Mouse (Mus musculus) frontal cortex, postnatal 14 days (tissue): ENCODE measurements around the gene Tm4sf20.

ENCODE experiments used
- DNase-seq, 2 experiments: peaks; one replicate each; pipeline ENCODE4 v3.0.0; 2022; ENCODE audit warnings: low spot score in 2 of 2

Gene Tm4sf20

DNA sequence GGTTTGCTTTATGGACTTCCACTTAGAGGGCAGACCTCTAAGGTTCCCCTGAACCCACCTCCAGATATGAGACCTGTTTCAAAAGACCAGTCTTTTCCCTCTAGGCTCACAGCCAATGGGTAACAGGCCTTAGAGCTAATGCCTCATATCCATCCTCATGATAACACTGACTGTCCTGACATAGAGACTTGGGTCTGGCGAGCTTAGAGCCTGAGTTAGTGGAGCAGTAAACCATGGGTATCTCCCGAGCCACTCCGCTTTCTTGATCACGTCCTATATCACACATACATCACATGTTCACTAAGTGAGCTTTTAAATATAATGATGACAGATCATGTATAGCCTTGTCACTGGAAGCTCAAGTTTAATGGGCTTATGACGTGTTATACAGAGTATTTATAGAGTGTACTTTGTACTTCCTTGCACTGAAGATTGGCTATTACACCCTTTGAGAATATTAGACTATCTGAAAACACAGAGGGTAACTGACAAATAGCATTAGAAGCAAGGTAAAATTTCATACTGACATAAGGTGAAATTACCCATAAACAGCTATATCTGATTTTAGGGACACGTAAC, 11.2 kb upstream of the Tm4sf20 start:
- DNase-seq = no peak

DNA sequence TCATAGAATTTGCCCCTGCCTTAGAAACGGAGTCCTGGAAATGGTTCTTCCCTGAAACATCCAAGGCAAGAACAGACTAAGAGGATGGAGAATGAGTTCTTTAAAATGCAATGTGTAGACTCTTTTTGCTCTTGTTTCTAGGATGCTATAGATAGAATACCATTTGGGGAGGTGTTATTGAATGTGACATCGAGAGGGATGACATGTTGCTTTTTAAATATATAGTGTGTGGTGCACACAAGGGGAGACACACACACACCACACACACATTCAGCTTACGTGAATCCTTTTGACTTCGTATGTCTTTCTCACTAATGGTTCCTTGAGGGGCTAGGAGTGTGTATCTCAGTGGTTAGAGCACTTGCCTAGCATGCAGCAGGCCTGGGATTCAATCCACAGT, 7.0 kb upstream of the Tm4sf20 start:
- DNase-seq = no peak

DNA sequence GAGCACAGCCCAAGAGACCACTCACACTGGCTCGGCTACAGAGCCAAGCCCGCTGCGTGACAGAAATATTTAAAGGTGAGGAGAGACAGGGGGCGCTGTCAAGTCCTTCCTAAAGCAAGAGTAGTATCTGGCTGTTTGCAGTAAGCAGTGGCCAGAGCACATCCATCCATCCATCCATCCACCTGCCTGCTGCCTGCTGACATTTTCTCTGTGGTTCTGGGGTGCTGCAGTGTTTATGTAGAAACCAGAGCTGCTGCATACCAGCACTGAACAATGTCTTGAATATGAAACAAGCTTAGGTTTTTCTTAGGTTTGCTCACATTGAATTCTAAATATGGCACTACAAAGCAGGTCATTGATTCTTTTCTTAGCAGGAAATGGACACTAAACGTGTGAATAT, 4.9 kb upstream of the Tm4sf20 start:
- DNase-seq = no peak

DNA sequence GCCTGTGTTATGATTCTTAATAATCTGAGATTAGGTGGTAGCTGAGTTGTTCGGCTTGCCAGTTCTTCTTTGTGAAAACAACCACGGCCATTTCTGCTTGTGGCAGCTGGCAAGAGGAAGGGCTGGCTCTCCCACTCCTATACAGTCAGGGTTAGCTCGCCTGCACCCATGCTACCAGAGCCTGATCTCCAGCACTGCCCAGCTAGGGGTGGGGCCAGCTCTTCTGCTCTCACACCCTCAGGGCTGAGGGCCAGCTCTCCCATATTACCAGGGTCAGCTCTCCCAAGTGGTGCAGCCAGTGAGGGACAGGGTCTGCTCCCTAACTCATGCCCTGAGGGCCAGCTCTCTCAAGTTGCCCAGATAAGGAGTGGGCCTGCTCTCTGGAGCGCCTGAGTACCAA, 4.2 kb upstream of the Tm4sf20 start:
- DNase-seq = no peak

DNA sequence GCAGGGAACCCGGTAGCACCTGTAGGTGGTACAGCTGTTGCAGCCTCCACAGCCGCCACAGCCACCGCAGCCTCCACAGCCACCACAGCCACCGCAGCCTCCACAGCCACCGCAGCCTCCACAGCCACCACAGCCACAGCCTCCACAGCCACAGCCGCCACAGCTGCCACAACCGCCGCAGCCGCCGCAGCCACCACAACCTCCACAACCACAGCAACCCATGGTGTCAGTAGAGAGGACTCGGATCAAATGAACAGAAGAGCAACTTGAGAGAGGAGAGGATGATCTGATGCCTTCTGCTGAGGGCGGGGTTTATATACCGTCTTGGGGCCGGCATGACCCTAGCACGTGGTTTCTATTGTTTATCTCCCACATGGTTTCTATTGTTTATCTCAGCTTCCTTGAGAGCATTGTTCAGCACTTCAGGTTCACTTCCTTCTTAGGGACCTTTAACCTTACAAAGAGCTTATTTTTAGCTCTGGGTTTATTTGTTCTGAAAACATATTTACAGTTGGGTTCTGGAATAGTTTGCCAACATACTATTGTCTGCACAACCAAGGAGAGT, 2.8 kb upstream of the Tm4sf20 start, which contains the start of gene Gm47791:
Gene Gm47791, minus strand, starts transcription at position 222 of the 565 bp plus-strand sequence.
- DNase-seq = no peak

DNA sequence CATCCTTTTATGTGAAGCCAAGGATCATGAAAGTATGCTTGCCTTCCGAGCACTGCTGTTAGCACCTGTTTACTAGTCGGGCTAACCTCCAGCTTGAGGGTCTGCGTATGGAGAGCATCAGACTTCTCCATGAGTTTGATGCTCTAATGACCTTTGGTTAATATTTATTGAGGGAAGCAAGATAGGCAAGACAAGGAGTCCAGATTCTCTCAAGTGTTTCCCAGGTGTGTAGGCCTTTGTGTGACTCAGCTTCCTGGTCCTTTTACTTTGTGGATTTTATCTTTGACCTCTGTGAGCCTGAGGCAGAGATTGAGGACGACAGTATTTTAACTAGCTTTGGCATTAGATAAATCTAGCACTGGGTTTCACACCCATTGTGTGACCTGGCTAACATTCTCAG, 1.6 kb downstream of the Tm4sf20 start:
- DNase-seq = no peak

DNA sequence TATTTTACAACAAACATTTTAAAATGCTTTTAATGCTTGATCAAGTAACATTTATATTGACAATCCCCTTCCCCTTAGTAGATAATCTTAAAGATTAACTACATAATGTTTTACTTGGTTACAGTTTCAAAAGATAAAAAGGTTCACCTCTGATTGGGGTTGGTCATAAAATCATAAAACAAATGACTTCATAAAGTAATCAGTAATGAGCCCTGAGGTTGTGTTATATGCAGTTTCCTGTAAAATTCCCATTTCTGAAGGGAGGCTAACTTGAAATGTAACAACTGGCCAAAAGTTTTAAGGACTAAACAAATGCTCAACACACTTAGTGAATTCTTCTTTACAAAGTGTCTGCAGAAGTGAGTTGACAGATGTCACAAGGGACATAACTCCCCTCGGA, 2.0 kb downstream of the Tm4sf20 start:
- no peak for DNase-seq

DNA sequence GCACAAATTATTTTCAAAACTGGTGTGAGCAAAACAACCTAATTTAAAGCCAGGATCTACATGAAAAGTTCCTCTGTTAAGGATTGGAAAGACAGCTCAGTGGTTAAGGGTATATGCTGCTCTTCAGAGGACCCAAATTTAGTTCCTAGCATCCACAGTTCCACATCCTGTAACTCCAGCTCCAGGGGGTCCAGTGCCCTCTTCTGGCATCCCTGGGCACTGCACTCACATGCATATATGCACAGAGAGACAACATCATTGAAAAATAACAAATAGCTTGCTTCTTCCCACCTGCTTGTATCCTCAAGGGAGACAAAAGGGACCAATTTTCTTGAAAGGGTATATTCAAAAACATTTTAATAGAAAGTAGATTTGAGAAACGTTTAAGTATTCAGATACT, 6.0 kb downstream of the Tm4sf20 start:
- no peak for DNase-seq

DNA sequence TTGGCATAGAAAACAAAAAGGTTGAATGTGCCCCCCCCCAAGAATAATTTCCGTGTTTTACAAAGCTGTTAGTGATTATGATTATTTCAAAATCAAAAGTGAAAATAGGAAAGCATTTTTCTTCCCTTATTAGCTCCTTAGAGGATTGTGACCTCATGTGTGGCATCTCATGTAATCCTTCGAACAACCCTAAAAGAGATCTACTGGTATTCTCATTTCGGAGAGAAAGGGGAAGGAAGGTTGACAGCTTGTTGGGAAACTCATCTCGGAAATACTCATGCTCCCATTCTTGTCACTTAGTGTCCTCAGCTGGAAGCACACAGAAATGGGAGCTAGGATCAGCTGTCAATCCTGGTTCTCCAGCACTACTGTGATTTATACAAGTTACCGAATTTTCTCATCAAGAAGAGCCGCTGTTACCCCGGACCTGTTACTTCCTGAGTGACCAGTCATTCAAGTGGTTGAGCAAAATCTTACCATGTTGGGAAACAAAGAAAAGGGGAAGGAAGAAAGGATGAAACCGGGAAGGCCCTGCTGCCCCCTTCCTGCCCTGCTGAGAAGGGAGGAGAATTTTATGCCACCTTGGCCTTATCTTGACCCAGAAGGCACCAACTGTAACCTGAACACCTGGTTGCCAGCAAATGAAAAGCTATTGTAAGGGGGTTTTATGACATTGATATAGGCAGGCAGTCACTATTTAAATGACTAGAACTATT, 6.6 kb downstream of the Tm4sf20 start:
- no peak for DNase-seq

DNA sequence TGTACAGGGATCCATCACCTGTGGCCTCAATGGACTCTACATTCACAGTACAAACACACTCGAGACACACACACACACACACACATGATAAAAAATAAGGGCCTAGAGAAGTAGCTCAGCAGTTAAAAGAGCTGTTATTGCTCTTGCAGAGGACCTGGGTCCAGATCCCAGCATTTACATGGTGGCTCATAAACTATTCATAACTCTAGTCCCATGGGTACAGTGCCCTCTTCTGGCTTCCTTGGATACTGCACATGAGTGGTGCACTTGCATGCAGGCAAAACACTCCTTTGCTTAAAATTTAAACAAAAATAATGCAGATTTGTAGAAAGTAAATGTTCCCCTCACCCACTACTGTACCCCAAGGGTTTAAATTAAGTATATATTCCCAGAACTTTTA, 8.7 kb downstream of the Tm4sf20 start:
- DNase-seq = no peak

DNA sequence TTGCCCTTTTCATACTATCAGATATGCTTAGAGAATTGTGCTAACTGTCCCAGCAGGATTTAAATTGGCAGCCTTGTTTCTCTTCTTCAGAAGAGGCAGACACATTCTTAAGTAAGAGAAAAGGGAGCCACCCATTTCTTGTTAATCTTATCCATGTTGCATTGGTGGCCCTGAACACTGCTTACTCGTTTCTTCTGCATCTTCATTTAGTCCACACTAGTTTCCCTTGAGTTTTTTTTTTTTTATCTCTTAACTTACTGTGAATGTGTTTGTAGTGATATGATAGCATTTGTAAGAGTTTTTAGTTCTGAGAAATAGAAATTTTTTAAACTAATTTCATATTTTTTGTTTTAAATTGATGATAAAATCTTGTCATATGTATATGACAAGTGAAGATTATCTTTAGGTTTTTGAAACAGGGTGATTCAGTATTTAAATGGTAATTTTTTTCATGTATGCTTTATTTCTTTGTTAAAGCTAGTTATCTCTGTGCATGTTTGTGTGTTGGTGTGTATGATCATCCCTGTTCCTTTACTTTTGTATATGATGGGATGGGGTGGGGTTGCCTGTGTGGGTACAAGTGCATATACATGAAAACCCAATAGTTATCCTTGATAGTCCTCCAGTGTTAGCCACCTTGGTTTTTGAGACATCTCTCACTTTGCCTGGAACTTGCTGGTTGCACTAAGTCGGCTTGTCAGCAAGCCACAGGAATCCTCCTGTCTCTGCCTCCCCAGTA, 20.4 kb downstream of the Tm4sf20 start:
- no peak for DNase-seq

DNA sequence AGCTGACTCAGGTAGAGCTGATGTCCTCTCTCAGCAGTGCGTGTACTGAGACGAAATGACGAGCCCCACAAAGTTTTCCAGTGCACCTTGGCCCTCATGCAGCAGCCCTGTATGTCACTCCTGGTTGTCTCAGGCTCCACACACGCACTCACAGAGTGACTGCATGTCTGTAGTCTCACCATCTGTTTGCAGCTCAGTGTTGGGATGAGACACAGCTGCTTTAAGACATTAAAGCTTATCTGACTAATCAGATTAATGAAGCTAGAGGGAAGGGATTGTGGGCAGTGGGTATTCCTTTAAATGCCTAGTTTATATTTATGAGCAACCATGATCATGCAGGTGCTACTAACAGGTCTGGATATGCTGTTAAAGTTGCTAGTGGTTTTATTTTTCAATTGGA, 21.9 kb downstream of the Tm4sf20 start:
- no peak for DNase-seq

DNA sequence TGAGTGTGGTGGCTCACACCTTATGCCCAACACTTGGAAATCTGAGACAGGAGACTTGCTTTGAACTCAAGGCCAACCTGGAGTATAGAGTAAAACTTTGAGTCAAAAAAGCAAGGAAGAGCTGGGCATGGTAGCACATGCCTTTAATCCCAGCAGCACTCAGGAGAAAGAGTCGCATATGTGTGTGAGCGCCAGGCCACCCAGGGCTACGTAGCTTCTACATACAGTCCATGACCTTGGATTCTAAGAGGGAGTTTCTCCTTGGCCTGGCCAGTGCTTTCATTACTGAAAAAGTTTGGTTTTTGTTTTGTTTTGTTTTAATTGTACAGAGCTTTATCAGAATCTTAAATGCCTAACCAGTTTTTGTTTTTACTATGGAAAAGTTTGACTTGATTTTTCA, 24.3 kb downstream of the Tm4sf20 start:
- DNase-seq = no peak

DNA sequence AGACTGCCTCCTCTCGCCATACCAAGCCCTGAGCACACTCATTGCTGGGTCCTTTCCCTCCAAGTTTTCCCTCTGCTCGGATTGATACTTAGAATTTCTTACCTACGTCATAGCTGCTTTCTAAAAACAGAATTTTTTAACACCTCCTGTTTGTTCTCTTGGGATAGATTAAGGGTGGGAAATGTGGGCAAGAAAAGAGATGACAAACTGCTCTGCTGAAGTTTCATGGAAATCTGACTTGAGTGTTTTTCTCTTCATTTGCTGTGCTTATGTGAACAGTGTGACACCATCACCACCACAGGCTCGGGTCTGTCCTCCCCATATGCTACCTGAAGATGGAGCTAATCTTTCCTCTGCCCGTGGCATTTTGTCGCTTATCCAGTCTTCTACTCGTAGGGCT, 26.7 kb downstream of the Tm4sf20 start:
- DNase-seq = peak in 1 of 2 experiments; percentile 14

DNA sequence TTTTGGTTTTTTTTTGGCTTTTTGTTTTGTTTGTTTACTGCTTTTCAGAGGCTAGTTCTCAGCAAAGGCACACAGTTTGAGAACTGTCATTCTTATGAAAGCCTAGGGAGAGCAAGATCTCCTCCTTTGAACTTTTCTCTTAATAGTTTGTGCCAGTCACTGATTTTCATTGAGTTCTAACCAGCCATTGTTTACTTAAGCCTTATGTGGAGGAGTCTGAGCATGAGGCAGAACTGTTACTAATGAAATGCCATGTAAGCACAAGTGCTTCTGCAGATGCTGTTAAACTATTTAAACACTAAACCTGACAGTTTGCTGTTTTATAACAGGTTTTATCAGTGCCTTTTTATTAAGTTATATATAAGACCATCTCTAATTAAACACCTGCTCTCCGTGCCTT, 30.2 kb downstream of the Tm4sf20 start:
- no peak for DNase-seq

DNA sequence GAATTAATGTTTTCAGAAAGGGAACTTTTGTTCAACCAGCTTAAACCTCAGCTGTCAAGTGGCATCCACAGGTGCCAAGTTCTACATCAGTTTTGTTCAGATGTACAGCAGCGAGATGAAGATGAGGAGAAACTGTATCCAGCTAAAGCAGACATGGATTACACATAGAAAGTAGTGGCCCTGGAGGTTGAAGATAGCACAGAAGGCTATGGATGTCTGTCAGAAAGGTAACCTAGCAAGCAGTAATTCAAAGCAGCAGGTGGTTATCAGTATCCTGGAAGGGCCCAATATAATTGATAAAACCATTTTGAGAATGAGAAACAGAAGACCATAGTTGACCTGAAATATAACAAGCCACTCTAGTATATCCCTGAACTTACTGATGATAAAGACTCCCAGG, 34.9 kb downstream of the Tm4sf20 start:
- DNase-seq = no peak

DNA sequence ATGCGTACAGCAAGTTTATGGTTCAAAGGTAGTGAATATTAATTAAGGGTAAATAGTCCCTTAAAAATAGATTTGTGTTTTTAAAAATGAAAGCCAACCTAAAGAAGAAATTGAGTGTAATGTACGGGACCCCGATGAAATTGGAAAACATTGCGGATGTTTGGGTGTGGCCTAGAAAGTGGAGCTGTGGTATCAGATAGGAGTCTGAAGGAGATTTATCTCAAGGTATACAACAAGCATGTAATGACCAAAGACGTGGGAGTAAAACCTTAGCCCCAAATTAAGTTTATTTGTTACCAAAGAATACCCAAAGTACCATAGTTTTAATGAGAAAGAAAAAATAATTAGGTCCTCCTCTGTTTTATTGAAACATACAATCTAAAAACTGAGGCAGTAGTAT, 41.8 kb downstream of the Tm4sf20 start:
- DNase-seq = no peak

DNA sequence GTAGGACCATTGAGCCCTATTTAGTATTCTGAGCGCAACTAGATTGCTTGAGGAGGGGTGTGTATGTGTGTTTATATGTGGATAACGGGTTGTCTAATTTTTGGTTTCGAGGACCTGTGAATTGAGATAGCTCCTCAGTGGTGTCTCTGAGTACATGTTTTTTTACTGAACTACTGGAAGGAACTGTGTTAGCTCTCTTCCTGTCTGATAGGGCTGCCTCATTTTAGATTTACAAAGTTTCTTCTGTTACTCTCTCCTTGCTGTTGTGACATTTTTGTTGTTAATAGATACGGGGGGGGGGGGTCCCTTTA, 42.4 kb downstream of the Tm4sf20 start:
- DNase-seq = no peak

DNA sequence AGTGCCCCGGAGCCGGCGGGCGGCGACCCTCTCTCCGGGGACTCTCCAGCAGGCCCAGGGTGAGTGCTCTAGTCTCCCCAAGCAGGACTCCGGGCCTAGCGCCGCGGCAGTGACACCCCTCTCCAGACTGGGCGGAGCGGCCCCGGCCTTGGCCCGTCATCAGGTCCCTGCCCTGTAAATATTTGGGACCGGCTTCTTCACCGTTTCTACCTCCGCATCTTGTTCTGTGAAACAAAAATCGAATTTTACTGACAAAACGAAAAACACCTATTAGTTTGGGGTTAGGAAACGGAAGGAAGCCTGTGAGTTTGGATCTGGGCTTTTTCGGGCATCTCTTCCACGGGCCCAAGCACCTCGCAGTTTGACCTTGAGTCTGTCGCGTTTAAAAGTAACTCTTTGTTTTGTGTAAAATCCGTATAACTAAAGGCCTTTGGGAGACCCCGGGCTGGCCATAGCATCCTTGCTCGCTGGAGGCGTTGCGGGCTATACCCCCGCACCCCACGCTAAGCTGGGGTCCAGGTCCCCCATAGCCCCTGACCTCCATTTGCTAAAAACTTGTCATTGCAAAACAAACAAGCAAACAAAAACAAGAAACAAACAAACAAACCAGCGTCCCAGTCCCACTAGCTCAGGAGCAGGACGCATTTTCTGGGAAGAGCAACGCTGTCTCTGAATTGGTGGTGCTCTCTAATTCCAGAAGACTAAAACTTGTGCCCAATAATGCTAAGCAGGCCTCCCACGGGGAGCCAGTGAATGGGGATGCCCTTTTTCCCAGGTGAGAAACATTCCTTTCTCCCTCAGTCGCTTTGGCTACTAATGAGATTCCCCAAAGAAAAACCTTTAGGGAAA, 43.0 kb downstream of the Tm4sf20 start:
- peak in 1 of 2 experiments; percentile 10 for DNase-seq

DNA sequence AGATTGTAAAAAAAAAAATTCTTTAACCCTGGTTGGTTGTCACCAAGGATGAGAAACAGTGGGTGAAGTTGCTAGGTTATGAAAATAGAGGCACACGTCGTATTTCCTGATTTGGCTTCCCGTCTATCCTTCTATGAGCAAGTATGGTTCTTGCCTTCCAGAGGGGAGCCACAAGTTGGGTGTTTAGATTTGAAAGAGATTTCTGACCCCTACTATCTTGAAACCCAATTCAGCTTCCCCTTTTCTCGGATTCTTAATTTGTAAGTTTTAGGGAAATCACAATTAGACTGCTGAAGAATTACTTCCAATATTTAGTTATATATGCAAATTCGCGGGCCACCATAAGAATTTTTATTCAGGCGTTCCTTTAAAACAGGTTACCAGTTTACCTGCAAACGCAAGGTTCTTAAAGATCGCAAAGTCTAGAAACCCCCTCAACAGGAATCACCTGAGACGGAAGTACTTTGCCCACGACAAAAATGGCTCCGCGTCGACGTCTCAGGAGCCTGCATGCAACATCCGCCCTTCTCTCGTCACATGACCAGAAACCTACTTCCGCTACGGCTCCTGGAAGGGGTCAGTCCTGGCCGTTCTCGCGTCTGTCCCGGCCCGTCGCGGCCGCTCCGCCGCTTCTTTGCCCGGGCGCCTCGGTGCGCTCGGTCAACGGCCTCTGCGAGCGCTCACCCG, 43.8 kb downstream of the Tm4sf20 start, which contains the start of gene Mff:
Gene Mff, plus strand, starts transcription at position 552 of the 687 bp plus-strand sequence.
- DNase-seq = peak; percentile 84 to 90

DNA sequence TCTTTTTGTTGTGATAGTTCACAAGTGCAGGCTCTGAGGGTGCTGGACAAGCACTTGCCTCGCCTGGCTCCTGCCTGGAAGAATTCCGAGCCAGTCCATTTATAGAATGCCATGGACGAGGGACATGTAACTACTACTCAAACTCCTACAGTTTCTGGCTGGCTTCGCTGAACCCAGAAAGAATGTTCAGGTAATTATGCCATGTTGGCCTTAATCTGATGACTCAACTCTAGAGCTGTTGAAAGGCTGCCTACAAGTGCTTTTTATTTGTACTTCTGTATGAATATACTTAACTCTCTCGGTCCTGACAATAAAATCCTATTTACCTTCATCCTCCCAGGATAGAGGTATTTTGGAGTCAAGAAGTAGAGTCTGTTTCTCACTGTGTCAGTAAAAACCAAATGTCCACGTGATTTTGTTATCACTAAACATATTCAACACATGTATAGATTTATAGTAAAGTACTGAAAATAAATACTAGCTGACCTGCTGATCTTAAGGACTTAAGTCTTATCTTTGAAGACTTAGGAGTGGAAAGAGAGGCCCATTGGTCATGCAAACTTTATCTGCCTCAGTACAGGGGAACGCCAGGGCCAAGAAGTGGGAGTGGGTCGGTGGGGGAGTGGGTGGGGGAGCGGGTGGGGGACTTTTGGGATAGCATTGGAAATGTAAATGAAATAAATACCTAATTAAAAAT, 50.3 kb downstream of the Tm4sf20 start:
- DNase-seq = no peak
